Mouse (Mus musculus): ENCODE measurements around the gene Fgfr2. TPM values are rescaled to one million over a fixed set of nuclear protein-coding genes. Genes with fewer than 3 reads are reported as not detected.

Fgfr2 gene
- polyA plus RNA-seq, 1 experiment = 52.3 TPM

DNA sequence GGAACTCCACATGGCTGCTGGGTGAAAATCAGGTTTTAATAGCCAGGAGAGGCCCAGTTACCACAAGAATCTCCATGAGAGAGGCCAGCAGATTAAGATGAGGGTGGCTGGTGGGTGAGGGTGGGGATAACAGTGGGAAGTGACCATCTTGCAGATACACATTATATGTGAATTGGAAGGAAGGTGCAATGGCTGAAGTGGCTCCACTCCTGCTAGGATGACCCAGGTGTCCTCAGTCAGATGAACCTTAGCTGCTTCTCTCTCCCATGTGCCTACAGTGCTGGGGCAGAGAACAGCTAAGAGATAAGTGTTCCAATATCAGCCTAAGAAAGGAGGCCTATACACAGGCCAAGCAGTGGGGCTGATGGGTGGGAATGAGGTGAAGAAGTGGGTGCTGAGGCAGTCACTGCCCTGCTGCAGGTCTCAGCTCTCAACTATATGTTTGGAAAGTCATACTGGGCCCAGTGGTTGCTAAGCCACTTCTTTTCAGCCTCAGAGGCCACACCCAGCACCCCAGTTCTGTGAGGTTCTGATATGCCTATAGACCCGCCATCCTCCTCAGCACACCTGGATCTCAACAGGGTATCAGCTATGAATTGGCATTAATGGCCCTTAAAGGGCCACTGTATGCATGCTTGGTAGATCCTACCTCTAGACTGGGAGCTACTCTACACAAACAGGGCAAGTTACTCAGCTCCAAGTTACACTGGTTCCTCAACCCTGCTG lies 345.3 kb downstream of the Fgfr2 start:
- no peak for TF ChIP-seq CTCF (IDR thresholded peaks at IDR 0.05; ENCODE audit: borderline replicate concordance, extremely low read depth, insufficient read depth, insufficient read length)
- TF ChIP-seq POLR2A (IDR thresholded peaks at IDR 0.05; ENCODE audit: borderline replicate concordance, extremely low read depth, insufficient read depth, insufficient read length, poor library complexity, severe bottlenecking) = no peak
- no peak for DNase-seq (ENCODE audit: low read depth)

DNA sequence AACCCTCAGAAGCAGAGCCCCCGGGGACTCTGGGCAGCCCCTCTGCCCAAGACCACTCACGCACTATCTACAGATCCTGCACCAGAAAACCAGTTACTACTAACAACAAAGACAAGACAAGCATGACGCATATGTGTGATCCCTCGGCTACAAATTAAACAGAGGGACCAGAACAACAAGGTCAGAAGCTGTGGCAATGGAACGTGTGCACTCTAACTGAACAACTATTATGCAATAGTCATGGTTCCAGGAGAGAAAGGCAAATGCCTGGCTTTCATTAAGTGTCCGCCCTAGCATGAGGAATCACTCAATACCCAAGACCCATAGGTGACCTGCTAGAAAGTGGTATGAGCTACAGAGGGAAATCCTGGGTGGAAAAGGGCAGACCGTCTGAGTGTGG lies 346.0 kb downstream of the Fgfr2 start:
- no peak for DNase-seq (ENCODE audit: low read depth)
- TF ChIP-seq POLR2A (IDR thresholded peaks at IDR 0.05; ENCODE audit: borderline replicate concordance, extremely low read depth, insufficient read depth, insufficient read length, poor library complexity, severe bottlenecking) (no peak), CTCF (IDR thresholded peaks at IDR 0.05; ENCODE audit: borderline replicate concordance, extremely low read depth, insufficient read depth, insufficient read length) (no peak)

DNA sequence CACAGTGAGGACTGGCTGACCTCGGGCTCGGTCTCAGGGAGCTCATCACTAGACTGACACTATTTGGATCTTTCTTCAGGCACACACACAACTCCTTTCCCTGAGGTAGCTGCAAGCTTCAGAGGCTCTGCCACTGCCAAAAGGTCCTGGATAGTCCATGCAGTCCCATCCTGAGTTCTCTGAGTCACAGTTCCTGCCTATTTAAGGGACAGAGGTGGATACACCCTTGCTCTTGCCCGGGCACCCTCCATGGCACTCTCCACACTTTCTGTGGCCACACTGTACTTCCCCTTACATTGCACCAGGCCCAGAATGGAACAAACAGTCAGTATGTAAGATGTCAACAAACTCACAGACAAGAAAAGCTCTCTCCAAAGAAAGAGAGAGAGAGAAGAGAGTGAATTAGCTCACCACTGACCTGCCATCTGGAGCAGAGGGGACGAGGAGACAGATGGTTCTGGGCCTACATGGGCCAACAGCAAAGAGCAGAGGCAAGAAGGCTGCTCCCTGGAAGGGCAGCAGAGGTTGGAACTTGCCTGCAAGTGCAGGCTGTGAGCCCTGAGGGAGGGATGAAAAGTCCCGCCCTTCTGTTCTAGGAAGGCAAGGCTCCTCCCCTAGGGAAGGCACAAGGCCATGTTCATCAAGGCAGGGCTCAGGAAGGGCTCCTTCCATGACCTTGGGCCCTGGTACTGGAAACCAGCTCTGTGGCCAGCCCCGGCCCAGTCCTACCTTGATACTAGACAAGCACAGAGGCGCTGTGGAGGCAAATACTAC lies 346.6 kb downstream of the Fgfr2 start:
- peak; percentile 35 for DNase-seq (ENCODE audit: low read depth)
- TF ChIP-seq POLR2A (IDR thresholded peaks at IDR 0.05; ENCODE audit: borderline replicate concordance, extremely low read depth, insufficient read depth, insufficient read length, poor library complexity, severe bottlenecking) = no peak

DNA sequence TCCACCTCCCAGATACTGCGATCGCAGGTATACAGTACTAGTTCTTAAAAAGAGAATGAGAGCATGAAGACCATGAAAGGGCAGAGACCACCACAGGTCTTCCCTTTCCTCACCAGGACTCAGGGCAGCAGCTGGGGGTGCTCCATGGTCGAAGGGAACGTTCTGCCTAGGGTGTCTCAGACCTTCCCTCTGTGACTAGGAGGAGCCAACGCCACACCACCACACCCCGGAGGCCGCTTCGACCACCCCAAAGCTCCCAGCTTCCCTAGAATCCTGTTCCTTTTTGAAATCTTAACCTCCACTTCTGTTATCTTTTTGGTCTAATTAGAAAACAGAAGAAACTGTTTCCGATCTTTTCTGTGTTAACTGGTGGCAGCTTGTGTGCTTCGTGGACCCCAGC lies 347.2 kb downstream of the Fgfr2 start:
- DNase-seq (ENCODE audit: low read depth) = no peak
- TF ChIP-seq CTCF (IDR thresholded peaks at IDR 0.05; ENCODE audit: borderline replicate concordance, extremely low read depth, insufficient read depth, insufficient read length) = no peak
- TF ChIP-seq POLR2A (IDR thresholded peaks at IDR 0.05; ENCODE audit: borderline replicate concordance, extremely low read depth, insufficient read depth, insufficient read length, poor library complexity, severe bottlenecking) = no peak

DNA sequence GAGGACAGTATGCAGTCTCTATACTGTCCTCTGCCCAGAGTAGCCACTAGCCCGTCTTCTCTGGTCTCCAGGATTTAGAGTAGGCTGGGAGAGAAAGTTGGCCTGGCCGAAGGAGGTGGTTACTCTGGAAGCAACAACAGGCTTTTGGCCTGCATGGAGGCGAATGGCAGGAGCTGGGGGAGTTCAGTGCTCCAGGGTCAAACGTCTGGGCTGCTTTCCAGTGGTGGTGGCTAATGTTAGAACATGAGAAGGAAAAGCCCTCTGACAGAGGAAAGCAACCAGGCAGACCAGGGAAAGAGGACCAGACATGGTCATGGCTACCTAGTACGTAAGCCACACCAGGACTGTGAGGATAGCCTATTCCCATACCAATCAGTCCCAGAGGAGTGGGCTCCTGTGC lies 347.8 kb downstream of the Fgfr2 start:
- TF ChIP-seq CTCF (IDR thresholded peaks at IDR 0.05; ENCODE audit: borderline replicate concordance, extremely low read depth, insufficient read depth, insufficient read length) (no peak), POLR2A (IDR thresholded peaks at IDR 0.05; ENCODE audit: borderline replicate concordance, extremely low read depth, insufficient read depth, insufficient read length, poor library complexity, severe bottlenecking) (no peak)
- DNase-seq (ENCODE audit: low read depth) = no peak

DNA sequence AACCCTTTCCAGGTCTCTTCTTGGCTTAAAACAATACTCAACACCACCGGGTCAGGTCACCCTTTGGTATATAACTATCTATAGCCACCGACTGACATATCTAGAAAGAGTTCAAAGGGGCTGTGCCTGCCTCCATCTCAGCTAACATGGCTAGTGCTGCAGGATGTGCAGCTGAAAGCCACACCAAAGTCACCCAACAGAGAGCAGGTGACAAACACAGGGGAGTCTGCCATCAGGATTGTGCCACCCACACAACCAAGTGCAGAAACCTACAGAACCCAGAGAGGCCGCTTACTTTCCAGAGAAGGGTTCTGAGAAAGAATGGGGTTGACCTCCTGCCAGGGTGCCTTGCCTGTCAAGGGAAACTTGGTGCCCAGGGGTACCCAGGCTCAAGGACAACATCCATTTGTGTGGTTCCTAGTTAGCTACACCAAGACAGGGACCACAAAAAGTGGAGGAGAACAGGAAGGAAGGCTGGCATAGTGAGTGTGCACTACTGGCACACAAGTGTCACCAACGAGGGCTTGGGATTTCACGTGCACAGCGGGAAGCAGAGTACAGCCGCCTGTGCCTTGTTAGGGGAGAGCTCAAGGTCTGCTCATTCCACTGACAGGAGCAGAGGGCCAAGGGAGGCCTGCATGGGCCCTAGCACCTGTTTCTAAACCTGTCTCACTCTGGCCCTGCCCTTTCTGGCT lies 350.0 kb downstream of the Fgfr2 start:
- TF ChIP-seq CTCF (IDR thresholded peaks at IDR 0.05; ENCODE audit: borderline replicate concordance, extremely low read depth, insufficient read depth, insufficient read length) = no peak
- DNase-seq (ENCODE audit: low read depth) = no peak

DNA sequence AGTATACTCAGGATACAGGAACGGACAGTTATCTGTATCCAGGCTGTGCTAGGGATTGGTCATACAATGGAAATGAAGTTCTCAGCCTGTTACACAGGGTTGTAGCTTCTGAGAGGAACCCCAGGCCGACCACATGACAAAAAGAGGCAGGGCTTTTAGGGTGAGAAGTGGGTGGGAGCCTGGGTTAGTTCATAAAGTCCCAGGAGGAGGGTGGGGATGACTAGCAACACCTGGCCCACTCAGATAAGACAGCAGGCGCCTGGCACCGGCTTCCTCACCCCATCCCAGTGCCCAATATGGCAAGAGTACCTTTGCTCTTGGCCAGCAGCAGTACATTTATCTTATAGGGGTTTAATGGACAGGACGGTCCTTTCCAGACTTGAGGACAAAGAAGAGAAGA lies 350.7 kb downstream of the Fgfr2 start:
- no peak for TF ChIP-seq CTCF (IDR thresholded peaks at IDR 0.05; ENCODE audit: borderline replicate concordance, extremely low read depth, insufficient read depth, insufficient read length)
- TF ChIP-seq POLR2A (IDR thresholded peaks at IDR 0.05; ENCODE audit: borderline replicate concordance, extremely low read depth, insufficient read depth, insufficient read length, poor library complexity, severe bottlenecking) = no peak

DNA sequence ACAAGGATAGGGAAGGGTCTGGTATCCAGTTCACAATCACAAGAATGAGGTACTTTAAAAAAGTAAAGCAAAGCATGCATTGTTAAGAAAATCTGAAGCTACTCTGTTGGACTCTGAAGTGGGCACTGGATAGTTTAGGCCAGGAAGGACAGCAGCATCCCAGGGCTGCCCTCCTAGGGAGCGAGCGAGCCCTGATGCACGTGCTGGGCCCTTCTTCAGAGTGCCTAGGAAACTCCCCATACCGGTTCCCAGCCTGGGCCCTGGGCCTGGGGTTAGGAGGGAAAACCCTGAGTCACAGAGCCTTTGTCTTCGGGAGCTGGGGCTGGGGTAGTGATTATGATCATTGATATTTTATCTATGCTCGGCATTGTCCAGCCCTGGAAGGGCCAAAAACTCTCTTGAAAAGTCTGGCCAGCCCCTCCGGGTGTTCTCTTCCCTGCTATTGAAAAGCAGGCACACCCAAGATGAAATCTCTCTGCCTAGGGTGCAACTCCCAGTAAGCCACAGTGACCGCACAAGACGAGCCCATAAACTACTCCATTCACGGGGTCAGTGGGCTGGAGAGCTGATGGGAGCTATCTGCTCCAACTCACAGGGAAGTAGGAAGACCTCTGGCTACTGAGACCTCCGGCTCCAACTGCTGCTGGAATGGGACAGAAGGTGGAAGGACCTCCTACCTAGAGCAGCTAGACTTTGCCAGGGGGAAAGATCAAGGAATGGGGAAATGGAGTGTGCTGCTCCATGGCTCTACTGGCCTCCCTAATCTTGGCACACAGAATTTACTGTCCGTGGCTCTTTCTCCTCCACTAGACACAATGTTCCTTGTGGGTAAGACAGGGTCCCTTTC lies 354.4 kb downstream of the Fgfr2 start:
- DNase-seq (ENCODE audit: low read depth) = no peak
- no peak for TF ChIP-seq CTCF (IDR thresholded peaks at IDR 0.05; ENCODE audit: borderline replicate concordance, extremely low read depth, insufficient read depth, insufficient read length)
- TF ChIP-seq POLR2A (IDR thresholded peaks at IDR 0.05; ENCODE audit: borderline replicate concordance, extremely low read depth, insufficient read depth, insufficient read length, poor library complexity, severe bottlenecking) = no peak

More for the DNA sequence above, 350.7 kb downstream of the Fgfr2 start:
- no peak for DNase-seq (ENCODE audit: low read depth)

DNA sequence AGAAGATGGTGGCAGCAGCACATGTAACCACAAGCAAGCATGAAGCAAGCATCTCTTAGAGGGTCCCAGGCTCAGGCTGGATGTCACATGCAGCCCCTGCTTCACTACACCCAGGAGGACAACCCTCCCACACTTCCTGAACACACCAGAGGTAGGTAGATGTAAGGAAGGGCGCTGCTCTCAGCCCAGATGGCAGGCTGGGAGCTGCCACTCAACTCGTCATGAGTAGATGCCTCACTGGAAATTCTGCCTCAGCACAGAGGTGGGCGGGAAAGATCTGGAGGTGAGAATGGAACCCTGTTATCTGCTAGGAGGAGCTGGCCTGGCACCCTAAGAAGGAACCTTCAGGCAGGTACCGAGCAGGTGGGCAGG lies 355.2 kb downstream of the Fgfr2 start:
- TF ChIP-seq CTCF (IDR thresholded peaks at IDR 0.05; ENCODE audit: borderline replicate concordance, extremely low read depth, insufficient read depth, insufficient read length) (no peak), POLR2A (IDR thresholded peaks at IDR 0.05; ENCODE audit: borderline replicate concordance, extremely low read depth, insufficient read depth, insufficient read length, poor library complexity, severe bottlenecking) (no peak)
- peak; percentile 73 for DNase-seq (ENCODE audit: low read depth)

DNA sequence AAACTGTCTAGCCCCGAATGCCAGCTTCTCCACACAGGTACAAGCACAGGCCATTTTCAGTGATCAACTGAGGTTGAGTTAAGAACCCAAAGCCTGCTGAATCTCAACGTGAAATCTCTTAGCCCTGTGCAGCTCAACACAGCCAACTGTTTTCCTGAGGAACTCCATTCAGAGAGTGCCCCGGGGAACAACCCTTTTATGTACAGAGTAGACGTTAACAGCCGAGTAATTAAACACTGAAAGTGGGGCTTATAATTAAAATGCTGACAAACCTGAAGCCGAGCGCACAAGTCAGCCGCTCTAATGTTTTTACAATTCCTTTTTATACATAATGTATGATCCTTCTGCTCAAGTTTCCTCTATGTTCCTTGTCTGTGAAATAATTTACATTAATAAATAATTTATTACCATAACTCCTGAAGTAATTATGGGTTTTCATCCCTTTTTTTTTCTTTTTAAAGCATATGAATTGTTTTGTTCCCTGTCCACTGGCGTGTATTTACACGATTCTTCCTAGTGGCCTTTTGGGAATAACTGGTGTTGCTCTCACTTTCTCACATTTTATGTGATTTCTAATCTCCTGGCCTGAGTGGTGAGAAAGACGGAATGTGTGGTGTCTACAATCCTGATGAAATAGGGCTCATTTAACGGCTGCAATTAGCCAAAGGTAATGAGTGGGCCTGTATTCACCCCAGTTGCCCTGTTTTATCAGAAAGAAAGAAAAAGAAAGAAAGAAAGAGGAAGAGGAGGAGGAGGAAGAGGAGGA lies 355.7 kb downstream of the Fgfr2 start:
- TF ChIP-seq CTCF (IDR thresholded peaks at IDR 0.05; ENCODE audit: borderline replicate concordance, extremely low read depth, insufficient read depth, insufficient read length) = no peak
- no peak for TF ChIP-seq POLR2A (IDR thresholded peaks at IDR 0.05; ENCODE audit: borderline replicate concordance, extremely low read depth, insufficient read depth, insufficient read length, poor library complexity, severe bottlenecking)
- DNase-seq (ENCODE audit: low read depth) = peak; percentile 95

Data from brain, embryonic 14.5 days (tissue).